Mouse (Mus musculus): ENCODE data around the gene Sap30bp. TPM values are rescaled to one million over a fixed set of nuclear protein-coding genes. Genes with fewer than 3 reads are reported as not detected.

The Sap30bp gene
- polyA plus RNA-seq, 1 experiment from 2014 or later: 48.4 TPM

DNA sequence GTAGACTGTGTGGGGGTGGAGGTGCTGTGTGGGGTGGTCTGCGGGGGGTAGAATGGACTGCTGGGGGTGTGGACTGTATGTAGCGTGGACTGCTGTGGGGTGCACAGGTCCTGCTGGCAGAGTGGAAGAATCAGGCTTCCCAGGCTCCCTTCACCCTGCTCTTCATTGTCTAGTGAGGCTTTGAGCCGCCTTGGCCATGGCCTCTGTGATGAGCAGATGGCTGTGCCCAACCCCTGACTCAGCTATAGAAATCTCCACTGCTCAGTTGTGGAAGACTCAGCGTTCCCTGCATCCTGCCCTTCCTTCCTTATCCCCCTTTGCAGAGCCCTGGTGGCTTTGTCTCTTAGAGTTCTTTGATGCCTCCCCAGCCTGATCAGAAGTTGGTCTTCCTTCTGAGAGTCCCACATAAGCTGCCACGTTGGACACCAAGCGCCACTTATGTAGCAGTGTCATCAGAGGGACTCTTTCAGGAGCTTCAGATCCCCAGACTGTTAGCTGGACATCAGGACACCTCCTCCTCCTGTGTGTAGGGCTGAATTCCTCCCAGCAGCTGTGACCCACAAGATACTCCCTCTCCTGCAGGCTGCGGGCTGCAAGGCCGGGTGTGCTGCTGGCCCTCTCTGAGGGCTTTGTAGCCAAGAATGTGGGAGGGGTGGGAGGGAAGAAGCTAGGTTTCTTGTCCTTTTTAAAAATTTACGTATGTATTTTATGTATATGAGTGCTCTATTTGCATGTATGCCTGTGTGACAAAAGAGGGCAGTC, 29.8 kb downstream of the Sap30bp start:
- ATAC-seq (ENCODE audit: low FRiP score, low TSS enrichment) (no peak), DNase-seq (no peak)
- Histone ChIP-seq H3K4me1 (ENCODE audit: control insufficient read depth, insufficient read depth, low read length) (no peaks in the 10 kb centered on the region), H3K4me2 (ENCODE audit: low read length) (no peak overlapping the region), H3K9ac (replicated peaks; ENCODE audit: low read length) (no peak overlapping the region), H3K36me3 (ENCODE audit: control insufficient read depth, insufficient read depth, low read length) (peaks cover 79% of the 10 kb centered on the region), H3K4me3 (replicated peaks; ENCODE audit: low read depth, low read length) (no peak overlapping the region), H3K27ac (replicated peaks; ENCODE audit: low read depth, low read length) (no peak overlapping the region), H3K27me3 (ENCODE audit: control insufficient read depth, insufficient read depth, low read length) (no peaks in the 10 kb centered on the region), H3K9me3 (ENCODE audit: control insufficient read depth, low read length) (no peaks in the 10 kb centered on the region)
- 96% methylated on average over 9 of the region's 9 CpGs for whole genome bisulfite sequencing

GRCm38 (mm10) chr11:115964977-115965604, 32.0 kb downstream of the Sap30bp start:
- no peaks in the 10 kb centered on the region for H3K4me1 ChIP-seq (ENCODE audit: control insufficient read depth, insufficient read depth, low read length)
- no peak overlapping the region for H3K9ac ChIP-seq (replicated peaks; ENCODE audit: low read length)
- ATAC-seq (ENCODE audit: low FRiP score, low TSS enrichment) (no peak), DNase-seq (no peak)
- peaks cover 69% of the 10 kb centered on the region for H3K36me3 ChIP-seq (ENCODE audit: control insufficient read depth, insufficient read depth, low read length)
- H3K27me3 ChIP-seq (ENCODE audit: control insufficient read depth, insufficient read depth, low read length): no peaks in the 10 kb centered on the region
- no peak overlapping the region for H3K4me3 ChIP-seq (replicated peaks; ENCODE audit: low read depth, low read length)
- no peak overlapping the region for H3K4me2 ChIP-seq (ENCODE audit: low read length)
- H3K27ac ChIP-seq (replicated peaks; ENCODE audit: low read depth, low read length): no peak overlapping the region
- WGBS: 91% methylated on average over 10 of the region's 10 CpGs
- no peaks in the 10 kb centered on the region for H3K9me3 ChIP-seq (ENCODE audit: control insufficient read depth, low read length)

DNA sequence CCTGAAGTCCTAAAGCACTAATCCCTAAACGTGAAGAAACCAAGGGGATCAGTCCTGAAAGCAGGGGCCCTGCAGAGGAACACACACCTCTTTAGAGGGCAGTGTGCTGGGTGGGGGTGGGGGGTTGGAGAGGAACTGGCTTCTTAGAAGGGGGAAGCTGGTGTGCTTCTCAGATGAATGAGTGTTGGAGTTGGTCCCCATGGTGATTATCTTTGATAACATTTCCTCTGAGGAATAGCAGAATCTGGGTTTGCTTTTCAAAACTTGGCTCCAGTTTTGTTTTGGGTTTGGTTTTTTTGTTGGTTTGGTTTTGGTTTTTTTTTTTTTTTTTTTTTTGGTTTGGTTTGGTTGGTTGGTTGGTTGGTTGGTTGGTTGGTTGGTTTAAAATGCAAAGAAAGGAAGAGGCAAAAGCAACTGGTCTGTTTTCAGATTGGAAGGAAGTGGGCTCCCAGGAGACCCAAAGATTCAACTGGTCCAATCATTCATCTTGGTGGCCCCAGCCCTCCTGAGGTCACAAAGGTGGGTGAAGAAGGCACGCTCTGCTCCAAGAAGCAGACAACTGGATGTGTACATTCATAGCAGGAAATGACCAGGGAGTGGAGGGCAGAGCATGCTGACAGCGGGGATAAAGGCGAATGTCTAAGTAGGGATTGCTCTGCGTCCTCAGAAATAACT, 35.8 kb downstream of the Sap30bp start:
- H3K27ac ChIP-seq (replicated peaks; ENCODE audit: low read depth, low read length): no peak overlapping the region
- no peak for ATAC-seq (ENCODE audit: low FRiP score, low TSS enrichment)
- no peaks in the 10 kb centered on the region for H3K4me1 ChIP-seq (ENCODE audit: control insufficient read depth, insufficient read depth, low read length)
- peaks cover 31% of the 10 kb centered on the region for H3K36me3 ChIP-seq (ENCODE audit: control insufficient read depth, insufficient read depth, low read length)
- no peak overlapping the region for H3K4me2 ChIP-seq (ENCODE audit: low read length)
- WGBS: 68% methylated on average over 5 of the region's 5 CpGs
- no peak for DNase-seq
- H3K9ac ChIP-seq (replicated peaks; ENCODE audit: low read length): no peak overlapping the region
- H3K4me3 ChIP-seq (replicated peaks; ENCODE audit: low read depth, low read length): no peak overlapping the region
- H3K27me3 ChIP-seq (ENCODE audit: control insufficient read depth, insufficient read depth, low read length): peaks cover 7% of the 10 kb centered on the region; the same call in 1 of the 2 replicates
- H3K9me3 ChIP-seq (ENCODE audit: control insufficient read depth, low read length): no peaks in the 10 kb centered on the region

DNA sequence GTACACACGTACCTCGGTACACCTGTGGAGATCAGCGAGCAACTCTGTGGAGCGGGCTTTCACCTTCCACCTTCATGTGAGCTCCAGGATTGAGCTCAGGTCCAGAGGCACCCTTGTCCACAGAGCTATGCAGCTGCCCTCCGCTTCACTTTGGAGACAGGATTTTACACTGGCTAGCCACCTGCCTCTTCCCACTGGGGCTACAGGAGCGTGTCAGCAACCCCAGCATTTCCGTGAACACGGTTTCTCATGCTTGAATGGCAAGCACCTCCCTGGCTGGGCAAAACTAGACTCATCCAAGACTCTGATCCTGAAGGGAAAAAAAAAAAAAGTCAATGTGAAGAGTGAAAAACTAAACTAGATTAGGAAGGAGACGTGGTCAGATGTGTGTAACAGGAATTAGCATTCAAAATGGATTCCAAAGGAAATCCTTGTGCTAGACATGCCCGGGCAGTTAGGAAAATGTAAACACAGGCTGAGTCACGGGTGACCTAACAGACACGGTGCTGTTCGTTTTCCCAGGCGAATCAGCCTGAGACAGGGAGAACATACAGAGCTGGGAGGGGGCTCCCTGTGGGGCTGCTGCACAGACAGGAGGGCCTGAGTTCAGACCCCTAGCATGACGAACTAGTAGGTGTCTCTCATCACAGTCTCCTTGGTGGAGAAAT, 37.1 kb downstream of the Sap30bp start:
- Histone ChIP-seq H3K9me3 (ENCODE audit: control insufficient read depth, low read length) (no peaks in the 10 kb centered on the region), H3K9ac (replicated peaks; ENCODE audit: low read length) (no peak overlapping the region), H3K4me2 (ENCODE audit: low read length) (no peak overlapping the region), H3K27ac (replicated peaks; ENCODE audit: low read depth, low read length) (no peak overlapping the region), H3K4me1 (ENCODE audit: control insufficient read depth, insufficient read depth, low read length) (peaks cover 8% of the 10 kb centered on the region; the same call in 1 of the 2 replicates), H3K36me3 (ENCODE audit: control insufficient read depth, insufficient read depth, low read length) (peaks cover 19% of the 10 kb centered on the region), H3K27me3 (ENCODE audit: control insufficient read depth, insufficient read depth, low read length) (peaks cover 19% of the 10 kb centered on the region), H3K4me3 (replicated peaks; ENCODE audit: low read depth, low read length) (no peak overlapping the region)
- no peak for ATAC-seq (ENCODE audit: low FRiP score, low TSS enrichment)
- WGBS: 54% methylated on average over 15 of the region's 15 CpGs
- peak; percentile 13 for DNase-seq

GRCm38 (mm10) chr11:115971016-115971415, 37.9 kb downstream of the Sap30bp start:
- no peak overlapping the region for H3K4me2 ChIP-seq (ENCODE audit: low read length)
- H3K4me3 ChIP-seq (replicated peaks; ENCODE audit: low read depth, low read length): no peak overlapping the region
- DNase-seq (no peak), ATAC-seq (ENCODE audit: low FRiP score, low TSS enrichment) (no peak)
- no peaks in the 10 kb centered on the region for H3K9me3 ChIP-seq (ENCODE audit: control insufficient read depth, low read length)
- peaks cover 10% of the 10 kb centered on the region for H3K36me3 ChIP-seq (ENCODE audit: control insufficient read depth, insufficient read depth, low read length)
- H3K4me1 ChIP-seq (ENCODE audit: control insufficient read depth, insufficient read depth, low read length): peaks cover 9% of the 10 kb centered on the region; the same call in 1 of the 2 replicates
- H3K9ac ChIP-seq (replicated peaks; ENCODE audit: low read length): no peak overlapping the region
- H3K27ac ChIP-seq (replicated peaks; ENCODE audit: low read depth, low read length): no peak overlapping the region
- H3K27me3 ChIP-seq (ENCODE audit: control insufficient read depth, insufficient read depth, low read length): peaks cover 27% of the 10 kb centered on the region
- 52% methylated on average over 6 of the region's 6 CpGs for WGBS

GRCm38 (mm10) chr11:115974309-115975082, 41.4 kb downstream of the Sap30bp start, which contains the start of gene Itgb4:
TSS of gene Itgb4 (plus strand) at chr11:115974709.
- H3K36me3 ChIP-seq (ENCODE audit: control insufficient read depth, insufficient read depth, low read length): no peaks in the 10 kb centered on the region
- H3K27me3 ChIP-seq (ENCODE audit: control insufficient read depth, insufficient read depth, low read length): peaks cover 30% of the 10 kb centered on the region
- peak within 1 kb of the TSS; percentile 34 for H3K4me3 ChIP-seq (replicated peaks; ENCODE audit: low read depth, low read length)
- DNase-seq (peak; percentile 46), ATAC-seq (ENCODE audit: low FRiP score, low TSS enrichment) (no peak)
- 0 out of 2 replicates have a peak within 1 kb of the TSS, but pooled peaks have one; percentile 12 for H3K9ac ChIP-seq (replicated peaks; ENCODE audit: low read length)
- WGBS: 11% methylated on average over 55 of the region's 58 CpGs
- H3K9me3 ChIP-seq (ENCODE audit: control insufficient read depth, low read length): no peaks in the 10 kb centered on the region
- peaks cover 9% of the 10 kb centered on the region; the same call in 1 of the 2 replicates for H3K4me1 ChIP-seq (ENCODE audit: control insufficient read depth, insufficient read depth, low read length)
- peak within 1 kb of the TSS; percentile 55 for H3K4me2 ChIP-seq (ENCODE audit: low read length)
- H3K27ac ChIP-seq (replicated peaks; ENCODE audit: low read depth, low read length): no peak within 1 kb of the TSS

DNA sequence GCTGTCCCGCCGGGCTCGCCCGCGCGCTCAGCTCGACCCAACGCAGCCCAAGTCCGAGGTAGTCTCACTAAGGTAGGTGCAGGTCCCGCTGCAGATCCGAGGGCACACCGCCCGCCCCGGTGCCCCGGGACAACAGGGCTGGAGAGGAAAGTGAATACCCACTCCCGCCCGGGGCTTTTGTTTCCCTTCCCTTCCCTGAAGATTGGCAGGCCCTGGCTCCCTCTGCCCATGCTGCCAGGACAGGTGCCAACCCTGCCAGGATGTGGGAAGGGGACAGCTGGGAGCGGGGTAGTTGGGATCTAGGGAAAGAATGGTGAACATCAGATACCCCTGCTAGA, 42.0 kb downstream of the Sap30bp start:
- 0 out of 2 replicates have a peak overlapping the region, but pooled peaks have one; percentile 12 for H3K9ac ChIP-seq (replicated peaks; ENCODE audit: low read length)
- peak overlapping the region; percentile 55 for H3K4me2 ChIP-seq (ENCODE audit: low read length)
- no peak overlapping the region for H3K27ac ChIP-seq (replicated peaks; ENCODE audit: low read depth, low read length)
- H3K9me3 ChIP-seq (ENCODE audit: control insufficient read depth, low read length): no peaks in the 10 kb centered on the region
- 2% methylated on average over 18 of the region's 18 CpGs for WGBS
- peak overlapping the region; percentile 34 for H3K4me3 ChIP-seq (replicated peaks; ENCODE audit: low read depth, low read length)
- H3K36me3 ChIP-seq (ENCODE audit: control insufficient read depth, insufficient read depth, low read length): no peaks in the 10 kb centered on the region
- no peak for ATAC-seq (ENCODE audit: low FRiP score, low TSS enrichment)
- no peak for DNase-seq
- peaks cover 30% of the 10 kb centered on the region for H3K27me3 ChIP-seq (ENCODE audit: control insufficient read depth, insufficient read depth, low read length)
- peaks cover 9% of the 10 kb centered on the region; the same call in 1 of the 2 replicates for H3K4me1 ChIP-seq (ENCODE audit: control insufficient read depth, insufficient read depth, low read length)

DNA sequence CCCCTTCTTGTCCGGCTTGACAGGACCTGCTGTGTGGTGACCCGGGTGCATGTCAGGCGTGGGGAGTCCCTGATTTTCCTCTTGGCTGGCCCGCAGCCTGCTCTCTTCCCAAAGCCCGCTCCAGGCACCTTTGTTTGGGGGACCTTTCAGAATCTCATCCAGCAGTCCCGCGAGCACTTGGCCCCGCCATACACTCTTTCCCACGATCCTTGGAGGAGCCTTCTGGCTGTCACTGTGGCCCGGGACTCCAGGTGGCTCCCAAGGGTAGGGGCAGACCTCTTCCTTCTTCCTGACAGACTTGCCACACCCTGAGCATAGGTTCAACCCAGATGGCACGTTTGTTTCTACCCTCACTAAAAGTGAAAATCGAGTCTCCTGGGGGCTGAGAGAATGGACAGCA, 42.5 kb downstream of the Sap30bp start:
- ATAC-seq (ENCODE audit: low FRiP score, low TSS enrichment) (no peak), DNase-seq (no peak)
- H3K4me2 ChIP-seq (ENCODE audit: low read length): no peak overlapping the region
- WGBS: 35% methylated on average over 12 of the region's 12 CpGs
- H3K9ac ChIP-seq (replicated peaks; ENCODE audit: low read length): no peak overlapping the region
- no peaks in the 10 kb centered on the region for H3K9me3 ChIP-seq (ENCODE audit: control insufficient read depth, low read length)
- no peaks in the 10 kb centered on the region for H3K36me3 ChIP-seq (ENCODE audit: control insufficient read depth, insufficient read depth, low read length)
- H3K27ac ChIP-seq (replicated peaks; ENCODE audit: low read depth, low read length): no peak overlapping the region
- H3K4me1 ChIP-seq (ENCODE audit: control insufficient read depth, insufficient read depth, low read length): peaks cover 9% of the 10 kb centered on the region; the same call in 1 of the 2 replicates
- H3K4me3 ChIP-seq (replicated peaks; ENCODE audit: low read depth, low read length): no peak overlapping the region
- H3K27me3 ChIP-seq (ENCODE audit: control insufficient read depth, insufficient read depth, low read length): peaks cover 30% of the 10 kb centered on the region

Measured in midbrain, embryonic 14.5 days (tissue).